Mouse (Mus musculus) ES-Bruce4 (cell line): ENCODE data around the gene Rcor3.

Experiments
- CTCF ChIP-seq: IDR thresholded peaks from one replicate; pipeline ENCODE4 v1.8.1; 2011; ENCODE audit warnings: low read depth, low read length
- POLR2A ChIP-seq: IDR thresholded peaks from one replicate; pipeline ENCODE4 v1.8.1; 2011; ENCODE audit warnings: low read length; ENCODE audit not compliant: insufficient read depth

- TF ChIP-seq POLR2A (no peak), CTCF (no peak)
These were observed 76.1 kb downstream of the Rcor3 start for GRCm38 (mm10) chr1:192061666-192062306.
